Mouse (Mus musculus) layer of hippocampus, adult 9-10 months (tissue): ENCODE data around the gene Gm42791.

Experiments
- DNase-seq: peaks from one replicate; pipeline ENCODE4 v3.0.0; 2022; ENCODE audit warnings: low spot score

Gm42791 gene

GRCm38 (mm10) chr5:148924051-148924450, 70.9 kb downstream of the Gm42791 start:
- DNase-seq, result no peak

- DNase-seq, result no peak
Measured at GRCm38 (mm10) chr5:148923408-148923807, 71.5 kb downstream of the Gm42791 start.

GRCm38 (mm10) chr5:148922773-148923172, 72.2 kb downstream of the Gm42791 start:
- DNase-seq, result no peak

GRCm38 (mm10) chr5:148918049-148918448, 76.9 kb downstream of the Gm42791 start:
- DNase-seq, result no peak

- no peak for DNase-seq
Measured at GRCm38 (mm10) chr5:148916775-148917174, 78.2 kb downstream of the Gm42791 start.

GRCm38 (mm10) chr5:148912262-148912661, 82.7 kb downstream of the Gm42791 start:
- no peak for DNase-seq

GRCm38 (mm10) chr5:148910066-148910465, 84.9 kb downstream of the Gm42791 start:
- no peak for DNase-seq

- DNase-seq, result no peak
Measured at GRCm38 (mm10) chr5:148909402-148909801, 85.5 kb downstream of the Gm42791 start.

- no peak for DNase-seq
Measured at GRCm38 (mm10) chr5:148909057-148909395, 85.9 kb downstream of the Gm42791 start.

GRCm38 (mm10) chr5:148908191-148909056, 86.5 kb downstream of the Gm42791 start:
- no peak for DNase-seq

GRCm38 (mm10) chr5:148906305-148906704, 88.6 kb downstream of the Gm42791 start:
- no peak for DNase-seq

- no peak for DNase-seq
Measured at GRCm38 (mm10) chr5:148904846-148905245, 90.1 kb downstream of the Gm42791 start.

- no peak for DNase-seq
Measured at GRCm38 (mm10) chr5:148899361-148899760, 95.6 kb downstream of the Gm42791 start.

GRCm38 (mm10) chr5:148897941-148898417, 97.0 kb downstream of the Gm42791 start:
- DNase-seq, result no peak

- DNase-seq, result peak; percentile 37
Measured at GRCm38 (mm10) chr5:148897069-148897702, 97.8 kb downstream of the Gm42791 start.

GRCm38 (mm10) chr5:148896515-148896914, 98.4 kb downstream of the Gm42791 start:
- no peak for DNase-seq

GRCm38 (mm10) chr5:148895833-148896232, 99.1 kb downstream of the Gm42791 start:
- DNase-seq, result no peak

- DNase-seq, result no peak
Measured at GRCm38 (mm10) chr5:148895034-148895433, 99.9 kb downstream of the Gm42791 start.

GRCm38 (mm10) chr5:148890237-148890636, 104.7 kb downstream of the Gm42791 start:
- no peak for DNase-seq

- no peak for DNase-seq
Measured at GRCm38 (mm10) chr5:148888032-148888431, 106.9 kb downstream of the Gm42791 start.

- no peak for DNase-seq
Measured at GRCm38 (mm10) chr5:148885821-148886609, 108.9 kb downstream of the Gm42791 start.

GRCm38 (mm10) chr5:148883671-148884070, 111.3 kb downstream of the Gm42791 start:
- no peak for DNase-seq

GRCm38 (mm10) chr5:148879218-148879617, 115.7 kb downstream of the Gm42791 start:
- no peak for DNase-seq
